Mouse (Mus musculus) hindbrain, postnatal 0 days (tissue): ENCODE data around the gene Gm38655. TPM values are rescaled to one million over a fixed set of nuclear protein-coding genes. Genes with fewer than 3 reads are reported as not detected.
A peak's percentile ranks its signal among the peaks of the same experiment; 100 is the strongest.

Source experiments
- ATAC-seq: fragments of 200-750 bp; cut with Nextera tagmentation; 2 replicates; pipeline ENCODE4 v1.8.0; 2017; ENCODE audit warnings: mild to moderate bottlenecking, moderate TSS enrichment, moderate library complexity
- DNase-seq: peaks from one replicate; pipeline ENCODE4 v3.0.0-alpha.2; 2015; ENCODE audit warnings: low spot score
- H3K27ac ChIP-seq: fragments of 300-500 bp; sonication (generic); 2 replicates; pipeline ENCODE4 v1.5.1; 2014; ENCODE audit warnings: mild to moderate bottlenecking
- H3K27me3 ChIP-seq: fragments of 300-500 bp; sonication (generic); 2 replicates; pipeline ENCODE4 v1.6.1; 2014; ENCODE audit warnings: low read length, mixed read lengths; ENCODE audit not compliant: insufficient read depth
- H3K36me3 ChIP-seq: fragments of 300-500 bp; sonication (generic); 2 replicates; pipeline ENCODE4 v1.6.1; 2014; ENCODE audit warnings: low read length, mixed read lengths; ENCODE audit not compliant: insufficient read depth
- H3K4me1 ChIP-seq: fragments of 300-500 bp; sonication (generic); 2 replicates; pipeline ENCODE4 v1.6.1; 2014; ENCODE audit warnings: antibody characterized with exemption, low read length, mixed read lengths; ENCODE audit not compliant: insufficient read depth
- H3K4me2 ChIP-seq: fragments of 300-500 bp; sonication (generic); 2 replicates; pipeline ENCODE4 v1.6.1; 2014; ENCODE audit warnings: low read depth, mild to moderate bottlenecking, low read length, moderate library complexity, mixed read lengths
- H3K4me3 ChIP-seq: fragments of 300-500 bp; sonication (generic); 2 replicates; pipeline ENCODE4 v1.5.1; 2014; ENCODE audit warnings: low read length
- H3K9ac ChIP-seq: fragments of 300-500 bp; sonication (generic); replicated peaks from 2 replicates; pipeline ENCODE4 v1.6.1; 2014; ENCODE audit warnings: mild to moderate bottlenecking, low read length, moderate library complexity, mixed read lengths
- H3K9me3 ChIP-seq: fragments of 300-500 bp; sonication (generic); 2 replicates; pipeline ENCODE4 v1.6.1; 2016; ENCODE audit warnings: low read length, mixed read lengths
- CTCF ChIP-seq: IDR thresholded peaks from 2 replicates; pipeline ENCODE4 v1.5.1; 2016; ENCODE audit warnings: antibody characterized with exemption, control low read depth, low read depth
- WGBS: fragments of 180-500 bp; shearing (Covaris S2); extraction: QIAGEN DNeasy Blood & Tissue Kit; methylation state at CpG from one replicate; pipeline ENCODE4 v1.1.7; 2014; 5-methylcytosine and 5-hydroxymethylcytosine counted together
- polyA plus RNA-seq: library from polyadenylated mRNA; unstranded; fragments of >200 nt; fragmentation: Nextera tagmentation; extraction: Ambion mirVana; gene quantifications from 2 replicates; pipeline ENCODE4 v1.2.1, GENCODE M21; 2015
- total RNA-seq: library from RNA; depleted of rRNA; stranded (reverse); fragments of >200 nt; gene quantifications from 2 replicates; pipeline ENCODE4 v1.2.3, GENCODE M21; 2014

Gm38655 gene
- total and polyA plus RNA-seq, 2 experiments from 2014 or later: not detected

DNA sequence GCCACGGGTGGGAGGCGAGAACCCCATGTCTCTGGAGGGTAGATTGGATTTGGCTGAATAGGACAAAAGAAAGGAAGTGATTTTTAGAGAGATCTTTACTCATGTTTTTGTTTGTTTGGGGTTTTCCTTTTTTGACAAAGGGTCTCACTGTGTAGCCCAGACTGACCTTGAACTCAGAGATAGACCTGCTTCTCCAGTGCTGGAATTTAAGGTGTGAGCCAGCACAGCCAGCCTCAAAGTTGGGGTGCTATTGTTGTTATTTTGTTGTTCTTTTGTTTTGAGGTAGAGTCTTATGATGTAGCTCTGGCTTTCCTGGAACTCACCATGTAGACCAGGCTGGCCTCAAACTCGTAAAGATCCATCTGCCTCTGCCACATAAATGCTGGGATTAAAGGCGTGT, 27.1 kb upstream of the Gm38655 start:
- TF ChIP-seq CTCF: no peak
- 90% methylated on average over 4 of the region's 4 CpGs for WGBS
- Histone ChIP-seq H3K9ac (no peak overlapping the region), H3K36me3 (peaks cover 37% of the 10 kb centered on the region), H3K27me3 (no peaks in the 10 kb centered on the region), H3K4me3 (no peak overlapping the region), H3K9me3 (no peaks in the 10 kb centered on the region), H3K27ac (no peak overlapping the region), H3K4me2 (no peak overlapping the region), H3K4me1 (no peaks in the 10 kb centered on the region)
- no peak for DNase-seq
- ATAC-seq: no peak

DNA sequence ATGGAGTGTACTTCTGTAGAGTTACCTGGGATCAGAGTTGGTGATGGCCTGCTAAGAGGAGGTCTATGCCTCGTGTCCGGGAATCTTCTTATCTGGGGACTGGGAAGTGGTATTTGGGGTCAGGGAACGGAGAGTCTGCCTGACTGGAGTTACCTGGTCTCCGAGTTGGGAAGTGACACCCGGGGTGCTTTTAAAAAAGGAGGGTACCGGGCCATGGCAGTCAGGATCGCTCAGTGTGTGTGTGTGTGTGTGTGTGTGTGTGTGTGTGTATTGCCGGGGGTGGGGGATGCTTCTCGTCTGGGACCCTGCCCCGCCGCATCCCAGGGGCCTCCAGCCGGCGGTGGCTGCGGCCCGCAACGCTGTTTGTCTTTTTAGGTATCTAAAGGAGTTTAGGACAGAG, 13.8 kb upstream of the Gm38655 start:
- H3K27ac ChIP-seq: no peak overlapping the region
- WGBS: 5% methylated on average over 16 of the region's 16 CpGs
- no peaks in the 10 kb centered on the region for H3K27me3 ChIP-seq
- TF ChIP-seq CTCF: no peak
- peak overlapping the region; percentile 95 for H3K4me2 ChIP-seq
- H3K4me3 ChIP-seq: peak overlapping the region; percentile 98
- peaks cover 20% of the 10 kb centered on the region for H3K4me1 ChIP-seq
- no peaks in the 10 kb centered on the region for H3K9me3 ChIP-seq
- ATAC-seq (no peak), DNase-seq (no peak)
- H3K36me3 ChIP-seq: peaks cover 18% of the 10 kb centered on the region
- peak overlapping the region; percentile 86 for H3K9ac ChIP-seq

DNA sequence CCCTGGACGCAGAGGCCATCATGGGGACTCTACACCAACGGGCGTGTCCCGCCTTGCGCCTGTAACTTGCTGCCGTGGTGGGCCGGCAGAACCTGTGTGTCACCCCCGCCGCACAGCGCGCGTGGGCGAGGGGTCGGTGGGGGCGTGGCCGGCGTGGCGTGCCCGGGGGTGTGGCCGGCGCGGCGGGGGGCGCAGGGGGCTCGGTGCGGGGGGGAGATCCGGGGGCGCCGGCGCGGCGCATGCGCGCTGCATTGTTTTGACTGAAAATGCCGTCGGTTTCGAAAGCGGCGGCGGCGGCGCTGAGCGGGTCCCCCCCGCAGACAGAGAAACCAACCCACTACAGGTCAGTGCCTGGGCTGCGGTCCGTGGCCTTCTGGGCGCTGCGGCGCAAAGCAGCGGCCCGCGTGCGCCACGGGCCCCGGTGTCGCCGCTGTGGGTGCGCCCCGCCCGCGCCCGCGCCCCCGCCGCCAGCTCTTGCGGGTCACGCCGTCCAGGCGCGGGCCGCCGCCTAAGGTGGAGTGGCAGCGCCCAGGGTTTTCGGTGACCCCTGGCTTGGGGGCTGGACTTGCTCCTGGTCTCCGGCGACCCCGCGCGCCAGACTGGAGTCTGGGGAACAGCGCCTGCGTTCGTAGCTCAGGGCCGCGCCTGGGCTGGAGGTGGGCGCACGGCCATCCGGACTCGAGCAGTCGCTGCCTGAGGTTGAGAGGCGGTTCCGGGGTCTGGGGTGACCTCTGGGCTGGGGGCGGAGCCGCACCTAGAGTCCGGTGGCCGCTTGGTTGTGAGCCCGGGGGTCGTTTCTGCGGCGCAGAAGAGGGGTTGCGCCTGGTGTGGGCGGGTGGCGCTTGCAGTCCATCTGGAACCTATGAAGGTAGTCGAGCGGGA, 13.1 kb upstream of the Gm38655 start, which contains the start of gene Unkl:
Gene Unkl (plus strand): TSS at position 248 of the 882 bp plus-strand sequence.
- Histone ChIP-seq H3K9ac (peak within 1 kb of the TSS; percentile 86), H3K4me1 (peaks cover 20% of the 10 kb centered on the region), H3K27me3 (no peaks in the 10 kb centered on the region), H3K4me2 (peak within 1 kb of the TSS; percentile 95), H3K27ac (peak within 1 kb of the TSS; percentile 77), H3K9me3 (no peaks in the 10 kb centered on the region), H3K4me3 (peak within 1 kb of the TSS; percentile 98), H3K36me3 (peaks cover 15% of the 10 kb centered on the region)
- DNase-seq: peak; percentile 85
- WGBS: under 1% methylated on average over 73 of the region's 104 CpGs
- TF ChIP-seq CTCF: no peak
- ATAC-seq: peak; percentile 19; the same call in 1 of the 2 replicates

DNA sequence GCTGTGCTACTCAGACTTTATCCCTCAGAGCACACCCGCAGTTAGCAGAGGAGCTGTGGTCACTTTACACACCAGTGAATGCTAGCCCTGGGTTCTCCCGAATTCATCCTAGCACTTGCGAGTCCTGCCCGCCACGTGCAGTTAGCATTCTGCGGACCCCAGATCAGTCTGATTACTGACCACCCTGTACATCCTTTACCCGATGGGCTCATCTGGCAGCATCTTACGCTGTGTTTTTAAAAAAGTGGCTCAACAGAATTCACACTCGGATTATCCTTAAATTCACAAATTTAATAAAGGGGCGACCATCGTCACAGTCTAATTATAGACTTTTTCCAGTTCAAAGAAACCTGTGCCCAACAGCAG, 12.5 kb upstream of the Gm38655 start:
- no peak for ATAC-seq

DNA sequence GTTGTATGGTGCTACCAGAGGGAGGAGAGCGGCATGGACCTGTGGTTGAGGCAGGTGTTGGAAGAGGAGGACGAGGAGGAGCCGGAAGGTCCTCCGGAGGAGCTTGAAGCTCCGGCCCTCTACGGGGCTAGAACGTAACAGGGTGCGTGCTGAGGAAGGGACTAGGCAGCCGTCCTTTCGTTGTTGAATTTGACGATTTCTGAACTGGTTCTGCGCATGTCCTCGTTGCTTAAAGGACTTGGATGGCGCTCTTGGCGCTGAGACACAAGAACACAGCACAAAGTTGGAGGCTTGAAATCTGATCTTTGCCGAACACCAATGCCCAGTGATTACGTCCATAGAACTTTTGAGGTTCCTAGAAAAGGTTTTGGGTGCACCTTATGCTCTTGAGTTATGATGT, 9.7 kb upstream of the Gm38655 start:
- H3K27me3 ChIP-seq: no peaks in the 10 kb centered on the region; the same call in none of the 2 replicates
- peak overlapping the region; percentile 97 for H3K4me2 ChIP-seq
- ATAC-seq (peak; percentile 4; the same call in 1 of the 2 replicates), DNase-seq (peak; percentile 16)
- no peaks in the 10 kb centered on the region for H3K36me3 ChIP-seq
- H3K4me3 ChIP-seq: peak overlapping the region; percentile 86
- H3K9me3 ChIP-seq: no peaks in the 10 kb centered on the region
- peak overlapping the region; percentile 89 for H3K9ac ChIP-seq
- peaks cover 18% of the 10 kb centered on the region for H3K4me1 ChIP-seq
- TF ChIP-seq CTCF: no peak
- 10% methylated on average over 17 of the region's 17 CpGs for WGBS
- peak overlapping the region; percentile 96; the same call in 1 of the 2 replicates for H3K27ac ChIP-seq

More for the DNA sequence above, 12.5 kb upstream of the Gm38655 start:
- peak overlapping the region; percentile 77 for H3K27ac ChIP-seq
- peak overlapping the region; percentile 95 for H3K4me2 ChIP-seq
- no peaks in the 10 kb centered on the region for H3K27me3 ChIP-seq
- H3K4me3 ChIP-seq: peak overlapping the region; percentile 98
- peaks cover 11% of the 10 kb centered on the region for H3K36me3 ChIP-seq
- WGBS: 7% methylated on average over 11 of the region's 11 CpGs
- TF ChIP-seq CTCF: no peak
- peaks cover 20% of the 10 kb centered on the region for H3K4me1 ChIP-seq
- H3K9me3 ChIP-seq: no peaks in the 10 kb centered on the region
- DNase-seq: no peak
- H3K9ac ChIP-seq: peak overlapping the region; percentile 86

DNA sequence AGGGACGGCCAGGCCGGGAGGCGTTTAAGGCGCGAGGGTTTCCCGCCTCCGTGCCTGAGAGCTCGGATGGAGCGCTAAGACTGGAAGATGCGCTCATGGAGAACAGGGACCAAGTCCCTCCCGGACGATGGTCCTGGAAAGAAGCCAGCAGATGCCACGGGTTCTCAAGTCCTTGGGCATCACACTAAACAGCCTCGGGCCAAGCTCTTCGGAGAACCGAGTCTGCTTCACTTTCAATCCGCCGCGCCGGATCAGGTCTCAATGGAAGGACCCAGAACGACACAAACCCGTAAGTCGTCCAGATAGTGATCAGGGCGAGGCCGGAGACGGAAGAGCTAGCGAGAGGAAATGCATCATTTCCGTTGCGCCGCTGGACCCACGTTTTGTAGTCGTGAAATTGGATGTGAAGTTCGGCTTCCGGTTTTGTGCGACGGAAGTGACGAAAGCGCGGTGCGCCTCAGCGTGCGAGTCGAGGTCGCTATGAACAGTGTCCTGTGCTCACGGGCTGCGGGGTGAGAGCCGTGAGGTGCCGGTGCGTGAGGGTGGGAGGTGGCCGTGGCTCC, 8.9 kb upstream of the Gm38655 start, which contains the start of gene BC003965:
Gene BC003965 (plus strand): TSS at position 426 of the 563 bp plus-strand sequence.
- Histone ChIP-seq H3K36me3 (no peaks in the 10 kb centered on the region), H3K9me3 (no peaks in the 10 kb centered on the region), H3K27me3 (no peaks in the 10 kb centered on the region; the same call in none of the 2 replicates), H3K4me2 (peak within 1 kb of the TSS; percentile 97), H3K27ac (peak within 1 kb of the TSS; percentile 96), H3K4me3 (peak within 1 kb of the TSS; percentile 86), H3K4me1 (peaks cover 11% of the 10 kb centered on the region), H3K9ac (peak within 1 kb of the TSS; percentile 89)
- ATAC-seq (peak; percentile 93), DNase-seq (peak; percentile 100)
- no peak for TF ChIP-seq CTCF
- under 1% methylated on average over 50 of the region's 50 CpGs for WGBS
